Mouse (Mus musculus) kidney, adult 2 months (tissue): ENCODE measurements around the gene Shld1.

Experiments used
- CTCF ChIP-seq: fragments of 200-500 bp; conservative IDR thresholded peaks from 2 replicates; pipeline ENCODE4 v1.5.1; 2011; ENCODE audit warnings: low read depth, mild to moderate bottlenecking, control low read depth, low read length, moderate library complexity, mixed read lengths; ENCODE audit not compliant: insufficient read depth, insufficient read length
- POLR2A ChIP-seq: fragments of 200-500 bp; IDR thresholded peaks from one replicate; pipeline ENCODE4 v1.6.1; 2011; ENCODE audit warnings: low read depth, low read length, control low read depth

DNA sequence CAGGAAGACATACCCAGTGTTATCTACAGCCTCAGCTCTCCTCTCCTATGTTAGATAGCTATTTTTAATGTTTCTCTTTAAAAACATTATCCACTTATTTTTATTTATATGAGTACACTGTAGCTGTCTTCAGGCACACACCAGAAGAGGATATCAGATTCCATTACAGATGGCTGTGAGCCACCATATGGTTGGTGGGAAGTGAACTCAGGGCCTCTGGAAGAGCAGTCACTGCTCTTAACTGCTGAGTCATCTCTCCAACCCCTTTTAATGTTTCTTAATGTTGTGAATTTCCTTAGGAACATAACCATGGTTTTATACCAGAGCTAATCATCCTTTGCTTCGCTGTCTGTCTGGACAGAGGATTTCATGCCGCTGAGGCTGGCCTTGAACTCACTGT is 35.1 kb downstream of the Shld1 start:
- TF ChIP-seq POLR2A = no peak
- no peak for TF ChIP-seq CTCF
